Mouse (Mus musculus): Measurements from ENCODE around the gene P4hb. TPM values are rescaled to one million over a fixed set of nuclear protein-coding genes. Genes with fewer than 3 reads are reported as not detected.
A peak's percentile ranks its signal among the peaks of the same experiment; 100 is the strongest.
"Not testable (repeated sequence)": the region's sequence is repeated elsewhere in the genome, so short reads cannot be mapped to it uniquely, and the experiment has no call there.

Gene P4hb
- total RNA-seq, 1 experiment: 904 TPM

DNA sequence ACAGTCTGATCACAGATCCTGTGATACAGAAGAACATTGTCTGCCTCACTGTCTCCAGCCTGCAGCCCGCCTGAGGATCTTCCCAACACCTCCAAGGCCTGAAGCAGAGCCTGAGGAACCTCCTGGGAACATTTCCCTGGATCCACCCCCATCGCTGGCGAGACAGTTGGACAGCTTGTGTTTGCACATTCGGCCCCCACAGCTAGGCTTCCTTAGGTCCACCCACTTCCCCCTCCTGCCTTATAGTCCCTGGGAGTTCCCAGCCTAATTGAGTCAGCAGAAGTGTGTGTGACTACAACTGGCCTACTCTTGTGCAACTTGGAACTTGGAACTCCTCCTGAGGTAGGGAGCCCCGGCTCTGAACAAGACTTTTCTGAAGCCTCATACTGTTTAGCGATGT is 55.0 kb downstream of the P4hb start:
- Histone ChIP-seq H3K27ac (ENCODE audit: insufficient read depth, low read depth, low read length, poor library complexity, severe bottlenecking) (no peak overlapping the region), H3K36me3 (ENCODE audit: control insufficient read depth, insufficient read depth, low read length, poor library complexity, severe bottlenecking) (no peaks in the 10 kb centered on the region), H3K4me1 (ENCODE audit: control insufficient read depth in 2 of 2, insufficient read depth in 2 of 2, low read length in 2 of 2, poor library complexity in 1 of 2) (peaks cover 0 to 2% of the 10 kb centered on the region in 2 experiments; a peak in 1 of 4 replicates), H3K4me3 (ENCODE audit: insufficient read depth in 1 of 2, low read depth in 1 of 2, low read length in 2 of 2, poor library complexity in 1 of 2, severe bottlenecking in 1 of 2) (no peak overlapping the region), H3K9me3 (ENCODE audit: control insufficient read depth, insufficient read depth, low read depth, low read length) (no peaks in the 10 kb centered on the region), H3K9ac (ENCODE audit: insufficient read depth, low read depth, low read length, poor library complexity, severe bottlenecking) (no peak overlapping the region)
- in situ Hi-C loops (cut with MboI; ENCODE audit: low sequenced_read_pairs in 2 of 2, unreplicated experiment in 2 of 2): no loop called here
- no peak for TF ChIP-seq ZNF384 (IDR thresholded peaks at IDR 0.05; ENCODE audit: low read depth, low read length)
- no peak for TF ChIP-seq MAFK (IDR thresholded peaks at IDR 0.05; ENCODE audit: insufficient read depth, low read depth, low read length)
- no peak for TF ChIP-seq ZC3H11A (IDR thresholded peaks at IDR 0.05; ENCODE audit: borderline replicate concordance, low read depth, low read length)
- no peak for TF ChIP-seq CHD2 (IDR thresholded peaks at IDR 0.05; ENCODE audit: low read depth, low read length)
- TF ChIP-seq HCFC1 (IDR thresholded peaks at IDR 0.05; ENCODE audit: borderline replicate concordance, insufficient read depth, low read length): no peak
- no peak for DNase-seq (ENCODE audit: low read depth, low spot score)

- TF ChIP-seq ZC3H11A (IDR thresholded peaks at IDR 0.05; ENCODE audit: borderline replicate concordance, low read depth, low read length) (no peak), HCFC1 (IDR thresholded peaks at IDR 0.05; ENCODE audit: borderline replicate concordance, insufficient read depth, low read length) (no peak), MAFK (IDR thresholded peaks at IDR 0.05; ENCODE audit: insufficient read depth, low read depth, low read length) (no peak), CHD2 (IDR thresholded peaks at IDR 0.05; ENCODE audit: low read depth, low read length) (no peak), ZNF384 (IDR thresholded peaks at IDR 0.05; ENCODE audit: low read depth, low read length) (no peak)
- H3K9me3 ChIP-seq (ENCODE audit: control insufficient read depth, insufficient read depth, low read depth, low read length): no peaks in the 10 kb centered on the region
- no peak for DNase-seq (ENCODE audit: low read depth, low spot score)
- in situ Hi-C loops (cut with MboI; ENCODE audit: low sequenced_read_pairs in 2 of 2, unreplicated experiment in 2 of 2): no loop called here
- H3K27ac ChIP-seq (ENCODE audit: insufficient read depth, low read depth, low read length, poor library complexity, severe bottlenecking): no peak overlapping the region
- H3K36me3 ChIP-seq (ENCODE audit: control insufficient read depth, insufficient read depth, low read length, poor library complexity, severe bottlenecking): no peaks in the 10 kb centered on the region
- H3K4me1 ChIP-seq (ENCODE audit: control insufficient read depth in 2 of 2, insufficient read depth in 2 of 2, low read length in 2 of 2, poor library complexity in 1 of 2): peaks cover 0 to 2% of the 10 kb centered on the region in 2 experiments; a peak in 1 of 4 replicates
- H3K9ac ChIP-seq (ENCODE audit: insufficient read depth, low read depth, low read length, poor library complexity, severe bottlenecking): no peak overlapping the region
- no peak overlapping the region for H3K4me3 ChIP-seq (ENCODE audit: insufficient read depth in 1 of 2, low read depth in 1 of 2, low read length in 2 of 2, poor library complexity in 1 of 2, severe bottlenecking in 1 of 2)
Measured at GRCm38 (mm10) chr11:120517147-120517546, 55.9 kb downstream of the P4hb start.

DNA sequence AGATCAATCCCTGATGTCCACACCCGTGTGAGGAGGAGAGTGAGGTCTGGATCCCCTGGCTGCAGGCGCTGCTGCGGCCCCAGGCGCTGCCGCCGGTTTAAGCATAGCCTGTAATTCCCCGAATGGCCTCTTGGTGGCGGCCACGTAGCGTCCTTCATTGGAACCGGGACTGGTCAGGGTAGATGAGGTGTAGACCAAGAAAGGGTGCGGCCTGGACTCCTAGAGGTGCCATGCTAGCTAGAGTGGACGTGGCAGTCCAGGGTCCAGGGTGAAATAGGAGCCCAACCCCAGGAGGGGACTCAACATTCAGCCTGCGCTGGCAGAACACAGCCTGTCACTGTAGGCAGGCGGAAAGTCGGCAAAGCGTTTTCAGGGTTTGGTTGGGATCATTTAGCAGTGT is 57.4 kb downstream of the P4hb start:
- TF ChIP-seq HCFC1 (IDR thresholded peaks at IDR 0.05; ENCODE audit: borderline replicate concordance, insufficient read depth, low read length) (no peak), ZC3H11A (IDR thresholded peaks at IDR 0.05; ENCODE audit: borderline replicate concordance, low read depth, low read length) (peak; percentile 58; the same call in 1 of the 2 replicates)
- H3K9me3 ChIP-seq (ENCODE audit: control insufficient read depth, insufficient read depth, low read depth, low read length): no peaks in the 10 kb centered on the region
- in situ Hi-C loops (cut with MboI; ENCODE audit: low sequenced_read_pairs in 2 of 2, unreplicated experiment in 2 of 2): no loop called here
- peaks cover 0 to 2% of the 10 kb centered on the region in 2 experiments; a peak in 1 of 4 replicates for H3K4me1 ChIP-seq (ENCODE audit: control insufficient read depth in 2 of 2, insufficient read depth in 2 of 2, low read length in 2 of 2, poor library complexity in 1 of 2)
- no peaks in the 10 kb centered on the region for H3K36me3 ChIP-seq (ENCODE audit: control insufficient read depth, insufficient read depth, low read length, poor library complexity, severe bottlenecking)
- no peak overlapping the region; a peak in 1 of 4 replicates for H3K4me3 ChIP-seq (ENCODE audit: insufficient read depth in 1 of 2, low read depth in 1 of 2, low read length in 2 of 2, poor library complexity in 1 of 2, severe bottlenecking in 1 of 2)
- H3K27ac ChIP-seq (ENCODE audit: insufficient read depth, low read depth, low read length, poor library complexity, severe bottlenecking): no peak overlapping the region
- peak; percentile 59 for DNase-seq (ENCODE audit: low read depth, low spot score)
- no peak overlapping the region for H3K9ac ChIP-seq (ENCODE audit: insufficient read depth, low read depth, low read length, poor library complexity, severe bottlenecking)

- H3K27ac ChIP-seq (ENCODE audit: insufficient read depth, low read depth, low read length, poor library complexity, severe bottlenecking); H3K9me3 ChIP-seq (ENCODE audit: control insufficient read depth, insufficient read depth, low read depth, low read length); H3K4me1 ChIP-seq (ENCODE audit: control insufficient read depth in 2 of 2, insufficient read depth in 2 of 2, low read length in 2 of 2, poor library complexity in 1 of 2); H3K4me3 ChIP-seq (ENCODE audit: insufficient read depth in 1 of 2, low read depth in 1 of 2, low read length in 2 of 2, poor library complexity in 1 of 2, severe bottlenecking in 1 of 2); H3K9ac ChIP-seq (ENCODE audit: insufficient read depth, low read depth, low read length, poor library complexity, severe bottlenecking); in situ Hi-C loops (cut with MboI; ENCODE audit: low sequenced_read_pairs in 2 of 2, unreplicated experiment in 2 of 2); H3K36me3 ChIP-seq (ENCODE audit: control insufficient read depth, insufficient read depth, low read length, poor library complexity, severe bottlenecking); DNase-seq (ENCODE audit: low read depth, low spot score): not testable (repeated sequence)
Measured at GRCm38 (mm10) chr11:120514262-120514661, 58.8 kb downstream of the P4hb start.

DNA sequence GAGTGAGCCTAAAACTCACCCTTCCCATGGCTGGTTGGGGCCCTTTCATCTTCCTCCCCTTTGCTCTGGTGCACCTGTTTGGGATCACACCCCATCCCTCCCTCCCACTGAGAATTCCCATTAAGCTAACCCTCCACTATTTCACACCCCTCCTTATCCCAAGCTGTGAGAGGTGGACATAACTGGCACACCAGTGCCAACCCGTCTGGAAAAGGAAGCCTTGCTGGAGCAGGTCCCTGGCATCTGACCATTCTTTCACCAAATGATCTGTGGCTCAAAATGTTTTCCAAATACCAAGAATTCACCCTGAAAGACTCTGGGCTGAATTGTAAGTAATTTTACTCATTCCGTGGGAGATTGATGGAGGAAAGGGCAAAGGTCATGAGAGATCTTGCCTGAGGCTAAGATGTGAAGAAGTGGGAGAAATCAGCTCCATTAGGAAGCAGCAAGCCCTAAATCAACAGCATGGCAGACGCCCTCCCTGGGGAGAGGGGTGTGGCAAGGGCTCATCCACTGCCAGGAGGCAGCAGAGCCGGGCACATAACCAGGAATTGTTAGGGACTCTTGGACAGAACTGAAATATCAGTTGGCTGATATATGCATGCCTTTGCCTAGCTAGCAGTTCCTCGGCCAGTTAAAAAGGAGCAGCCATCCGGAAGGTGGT is 60.1 kb downstream of the P4hb start:
- in situ Hi-C loops (cut with MboI; ENCODE audit: low sequenced_read_pairs in 2 of 2, unreplicated experiment in 2 of 2): no loop called here

More for the DNA sequence above, 60.1 kb downstream of the P4hb start:
- Histone ChIP-seq H3K4me3 (ENCODE audit: insufficient read depth in 1 of 2, low read depth in 1 of 2, low read length in 2 of 2, poor library complexity in 1 of 2, severe bottlenecking in 1 of 2) (no peak overlapping the region), H3K36me3 (ENCODE audit: control insufficient read depth, insufficient read depth, low read length, poor library complexity, severe bottlenecking) (no peaks in the 10 kb centered on the region), H3K4me1 (ENCODE audit: control insufficient read depth in 2 of 2, insufficient read depth in 2 of 2, low read length in 2 of 2, poor library complexity in 1 of 2) (peaks cover 0 to 3% of the 10 kb centered on the region in 2 experiments; a peak in 1 of 4 replicates), H3K9ac (ENCODE audit: insufficient read depth, low read depth, low read length, poor library complexity, severe bottlenecking) (no peak overlapping the region), H3K27ac (ENCODE audit: insufficient read depth, low read depth, low read length, poor library complexity, severe bottlenecking) (no peak overlapping the region), H3K9me3 (ENCODE audit: control insufficient read depth, insufficient read depth, low read depth, low read length) (no peaks in the 10 kb centered on the region)
- DNase-seq (ENCODE audit: low read depth, low spot score): no peak
- no peak for TF ChIP-seq HCFC1 (IDR thresholded peaks at IDR 0.05; ENCODE audit: borderline replicate concordance, insufficient read depth, low read length)
- no peak for TF ChIP-seq CHD2 (IDR thresholded peaks at IDR 0.05; ENCODE audit: low read depth, low read length)
- TF ChIP-seq ZC3H11A (IDR thresholded peaks at IDR 0.05; ENCODE audit: borderline replicate concordance, low read depth, low read length): no peak
- no peak for TF ChIP-seq MAFK (IDR thresholded peaks at IDR 0.05; ENCODE audit: insufficient read depth, low read depth, low read length)
- no peak for TF ChIP-seq ZNF384 (IDR thresholded peaks at IDR 0.05; ENCODE audit: low read depth, low read length)
